Mouse (Mus musculus) spleen, adult 2 months (tissue): Measurements from ENCODE around the gene Osbpl7.

Experiments
- CTCF ChIP-seq: fragments of 200-500 bp; IDR thresholded peaks from 2 replicates; pipeline ENCODE4 v1.5.1; 2011; ENCODE audit warnings: mild to moderate bottlenecking, inconsistent platforms; ENCODE audit not compliant: insufficient read depth, insufficient read length, insufficient replicate concordance; ENCODE audit errors: extremely low read depth
- POLR2A ChIP-seq: fragments of 200-500 bp; IDR thresholded peaks from 2 replicates; pipeline ENCODE4 v1.6.1; 2011; ENCODE audit warnings: low read depth, low read length, inconsistent platforms

DNA sequence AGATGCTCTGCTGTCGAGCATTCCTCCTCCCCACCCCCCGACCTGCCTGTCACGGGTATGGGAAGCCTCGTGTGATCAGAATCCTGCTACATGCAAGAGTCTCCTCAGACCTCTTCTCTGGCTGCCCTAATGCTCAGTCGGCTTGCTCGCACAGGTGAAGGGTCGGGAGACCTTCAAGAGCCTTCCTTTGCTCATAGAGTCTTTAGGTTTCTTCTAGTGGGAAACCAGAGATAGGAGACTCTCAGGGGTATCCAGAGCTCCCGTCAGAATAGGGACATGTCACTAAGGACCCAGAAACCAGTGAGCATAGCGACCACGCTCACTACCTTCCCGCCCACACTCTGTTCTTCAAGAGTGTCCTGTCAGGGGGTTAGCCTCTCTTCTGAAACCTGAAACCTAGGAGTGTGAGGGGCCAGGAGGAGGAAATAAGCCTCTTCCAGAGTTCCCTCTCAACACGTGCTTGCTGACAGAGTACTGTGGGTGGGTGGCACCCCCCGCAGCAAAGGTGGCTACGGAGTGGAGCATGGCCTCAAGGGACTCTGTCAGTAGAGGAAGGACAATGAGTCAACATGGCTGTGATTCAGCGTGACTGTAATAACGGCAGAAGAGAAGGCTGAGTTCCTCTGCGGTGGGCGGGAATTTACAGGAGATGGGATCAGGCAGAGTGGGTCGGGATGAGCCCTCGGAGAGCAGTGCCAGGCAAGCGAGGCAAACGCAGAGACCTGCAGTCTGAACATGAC is 33.1 kb downstream of the Osbpl7 start:
- TF ChIP-seq CTCF (no peak), POLR2A (no peak)
